Mouse (Mus musculus): ENCODE data around the gene Casp6. TPM values are rescaled to one million over a fixed set of nuclear protein-coding genes. Genes with fewer than 3 reads are reported as not detected.

The Casp6 gene
- polyA plus RNA-seq (2016; fragmentation: Nextera tagmentation; extraction: Ambion mirVana) = 96.3 and 102 TPM in 2 replicates

DNA sequence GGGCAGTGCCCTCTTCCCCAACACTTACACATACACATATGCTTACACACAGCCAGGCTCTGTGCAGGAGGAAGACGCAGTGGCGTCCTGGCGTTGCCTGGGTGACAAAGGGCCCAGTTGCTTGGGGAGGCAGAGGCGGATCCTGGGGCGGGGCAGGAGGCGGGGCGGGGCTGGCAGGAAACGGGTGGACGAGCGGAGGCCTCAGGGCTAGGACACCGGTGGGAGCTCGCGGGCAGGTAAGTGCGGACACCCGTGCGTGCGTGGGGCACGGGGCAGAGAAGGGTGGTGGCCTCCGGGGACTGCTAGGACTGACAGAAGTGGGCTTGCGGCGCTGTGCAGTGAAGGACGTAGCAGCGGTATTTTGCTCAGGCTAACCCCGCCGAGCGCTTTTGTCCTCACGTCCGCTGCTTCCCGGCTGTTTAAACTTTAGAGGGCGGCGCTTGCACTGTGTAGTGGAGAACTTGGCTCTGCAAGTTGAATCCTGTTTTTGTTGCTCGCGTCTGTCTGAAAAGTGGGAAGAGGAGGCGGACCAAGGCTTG, at the start of gene Casp6:
TSS of gene Casp6 (plus strand) at position 155 of the 539 bp plus-strand sequence.
- peak; percentile 92 for ATAC-seq (ENCODE audit: insufficient number of reproducible peaks, insufficient read depth, low FRiP score, low TSS enrichment)
- Histone ChIP-seq H3K4me1 (peaks cover 15% of the 10 kb centered on the region), H3K27me3 (no peaks in the 10 kb centered on the region)

DNA sequence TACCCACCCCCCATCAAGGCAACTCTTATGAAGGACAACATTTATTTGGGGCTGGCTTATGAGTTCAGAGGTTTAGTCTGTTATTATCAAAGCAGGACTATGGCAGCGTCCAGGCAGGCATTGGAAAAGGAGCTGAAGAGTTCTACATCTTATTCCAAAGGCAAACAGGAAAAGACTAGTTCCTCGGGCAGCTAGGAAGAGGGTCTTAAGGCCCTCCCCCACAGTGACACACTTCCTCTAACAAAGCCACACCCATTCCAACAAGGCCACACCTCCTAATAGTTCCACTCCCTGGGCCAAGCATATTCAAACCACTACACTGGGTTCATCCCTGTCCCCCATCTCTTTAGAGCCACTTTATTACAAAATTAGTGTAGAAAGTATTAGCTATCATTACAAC, 38.6 kb upstream of the Casp6 start:
- Histone ChIP-seq H3K4me1 (no peaks in the 10 kb centered on the region), H3K9ac (no peak overlapping the region), H3K9me3 (no peaks in the 10 kb centered on the region), H3K4me3 (no peak overlapping the region), H3K4me2 (replicated peaks) (no peak overlapping the region), H3K36me3 (no peaks in the 10 kb centered on the region), H3K27me3 (no peaks in the 10 kb centered on the region), H3K27ac (no peak overlapping the region)
- WGBS = 74% methylated on average over 2 of the region's 2 CpGs
- no peak for ATAC-seq (ENCODE audit: insufficient number of reproducible peaks, insufficient read depth, low FRiP score, low TSS enrichment)

More for the DNA sequence above, at the start of gene Casp6:
- Histone ChIP-seq H3K36me3 (no peaks in the 10 kb centered on the region; the same call in 1 of the 2 replicates), H3K9me3 (no peaks in the 10 kb centered on the region), H3K4me3 (peak within 1 kb of the TSS; percentile 61), H3K4me2 (replicated peaks) (peak within 1 kb of the TSS; percentile 79), H3K27ac (peak within 1 kb of the TSS; percentile 62), H3K9ac (peak within 1 kb of the TSS; percentile 60)
- WGBS = 0% methylated on average over 34 of the region's 34 CpGs

DNA sequence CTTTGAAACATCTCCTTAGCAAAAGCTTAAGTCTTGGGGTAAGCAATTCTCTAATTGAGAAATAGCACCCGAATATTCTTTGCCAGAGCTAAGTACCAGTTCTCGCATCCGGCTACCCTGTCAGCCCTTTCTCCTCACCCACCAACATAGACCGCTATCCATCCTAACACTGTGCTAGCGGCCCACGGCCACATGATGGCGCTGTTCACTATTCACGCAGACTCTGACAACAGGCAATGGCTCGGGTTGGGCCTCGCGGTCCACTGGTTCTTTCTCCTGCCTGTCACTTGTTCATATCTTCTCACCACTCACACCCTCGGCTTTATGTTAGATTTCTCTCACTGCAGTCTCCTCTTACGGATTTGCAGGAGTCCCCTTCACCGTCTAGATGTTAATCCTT, 37.5 kb upstream of the Casp6 start:
- ATAC-seq (ENCODE audit: insufficient number of reproducible peaks, insufficient read depth, low FRiP score, low TSS enrichment) = no peak
- H3K36me3 ChIP-seq = no peaks in the 10 kb centered on the region
- H3K4me3 ChIP-seq = no peak overlapping the region
- 55% methylated on average over 14 of the region's 14 CpGs for WGBS
- no peak overlapping the region for H3K4me2 ChIP-seq (replicated peaks)
- no peak overlapping the region for H3K9ac ChIP-seq
- H3K9me3 ChIP-seq = no peaks in the 10 kb centered on the region
- H3K4me1 ChIP-seq = no peaks in the 10 kb centered on the region
- no peak overlapping the region for H3K27ac ChIP-seq
- H3K27me3 ChIP-seq = no peaks in the 10 kb centered on the region

DNA sequence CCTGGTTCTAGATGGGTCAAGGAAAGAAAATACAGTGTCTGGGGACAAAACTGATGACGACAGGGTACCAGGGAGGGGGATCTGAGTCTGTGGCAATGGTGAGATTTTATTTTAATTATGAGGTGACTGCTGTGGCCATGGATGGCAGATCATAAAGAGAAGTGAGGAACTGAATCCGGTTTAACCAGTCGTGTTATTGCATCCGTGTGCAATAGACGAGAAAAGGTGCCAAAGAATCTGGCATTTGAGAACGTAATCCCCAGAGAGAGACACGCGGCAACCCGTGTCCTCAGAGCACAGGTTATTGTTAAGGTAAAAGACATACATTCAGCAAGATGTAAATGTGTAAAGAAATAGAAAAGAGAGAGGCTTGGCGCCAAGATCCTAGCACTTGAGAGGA, 23.9 kb upstream of the Casp6 start:
- Histone ChIP-seq H3K36me3 (no peaks in the 10 kb centered on the region), H3K27ac (no peak overlapping the region), H3K9me3 (no peaks in the 10 kb centered on the region), H3K4me2 (replicated peaks) (no peak overlapping the region), H3K27me3 (no peaks in the 10 kb centered on the region), H3K9ac (no peak overlapping the region), H3K4me3 (no peak overlapping the region), H3K4me1 (no peaks in the 10 kb centered on the region)
- WGBS = 86% methylated on average over 10 of the region's 10 CpGs
- ATAC-seq (ENCODE audit: insufficient number of reproducible peaks, insufficient read depth, low FRiP score, low TSS enrichment) = no peak

GRCm38 (mm10) chr3:129878405-129879021, 22.7 kb upstream of the Casp6 start, which contains the start of gene Pla2g12a:
Gene Pla2g12a, plus strand, starts transcription at chr3:129878606.
- under 1% methylated on average over 66 of the region's 66 CpGs for WGBS
- Histone ChIP-seq H3K27ac (peak within 1 kb of the TSS; percentile 74), H3K9me3 (no peaks in the 10 kb centered on the region)

DNA sequence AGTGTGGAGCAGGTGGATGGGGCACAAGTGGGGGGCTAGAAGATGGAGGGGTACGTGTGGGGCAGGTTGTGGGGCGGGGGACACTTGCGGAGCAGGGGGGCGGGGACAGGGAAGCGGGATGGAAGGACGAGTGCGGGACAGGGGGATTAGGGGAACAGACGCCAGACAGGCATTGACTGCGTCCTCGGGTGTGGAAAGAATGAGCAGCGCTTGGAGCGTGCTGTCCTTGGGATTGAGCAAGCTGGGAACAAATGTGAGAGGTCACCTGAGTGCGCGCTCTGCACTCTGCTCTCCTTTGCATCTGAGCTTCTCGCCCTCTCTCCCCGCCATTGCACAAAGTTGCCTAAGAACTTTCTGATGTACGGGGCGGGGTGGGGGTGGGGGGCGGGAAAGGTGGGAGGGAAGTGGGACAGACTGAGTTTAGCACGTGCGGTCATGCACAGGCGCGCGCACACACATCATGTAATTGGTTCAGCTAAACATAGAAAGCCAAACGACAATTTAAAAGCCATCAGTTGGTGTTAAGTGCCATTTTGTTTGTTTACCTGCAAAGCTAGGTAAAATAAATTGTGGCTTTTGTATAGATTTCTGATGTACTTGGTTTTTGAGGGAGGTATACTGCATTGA, 22.0 kb upstream of the Casp6 start:
- H3K27ac ChIP-seq = no peak overlapping the region
- no peaks in the 10 kb centered on the region for H3K36me3 ChIP-seq
- H3K4me3 ChIP-seq = peak overlapping the region; percentile 75
- WGBS = under 1% methylated on average over 22 of the region's 25 CpGs
- peak overlapping the region; percentile 89 for H3K4me2 ChIP-seq (replicated peaks)
- peak overlapping the region; percentile 69 for H3K9ac ChIP-seq
- no peaks in the 10 kb centered on the region for H3K4me1 ChIP-seq
- no peaks in the 10 kb centered on the region for H3K9me3 ChIP-seq
- peak; percentile 42 for ATAC-seq (ENCODE audit: insufficient number of reproducible peaks, insufficient read depth, low FRiP score, low TSS enrichment)
- H3K27me3 ChIP-seq = no peaks in the 10 kb centered on the region

More at GRCm38 (mm10) chr3:129878405-129879021, 22.7 kb upstream of the Casp6 start, which contains the start of gene Pla2g12a:
- Histone ChIP-seq H3K4me2 (replicated peaks) (peak within 1 kb of the TSS; percentile 89), H3K4me1 (no peaks in the 10 kb centered on the region), H3K4me3 (peak within 1 kb of the TSS; percentile 75), H3K9ac (peak within 1 kb of the TSS; percentile 69), H3K27me3 (no peaks in the 10 kb centered on the region), H3K36me3 (no peaks in the 10 kb centered on the region)
- ATAC-seq (ENCODE audit: insufficient number of reproducible peaks, insufficient read depth, low FRiP score, low TSS enrichment) = peak; percentile 91

- H3K4me2 ChIP-seq (replicated peaks) = peak overlapping the region; percentile 89; the same call in 1 of the 2 replicates
- no peaks in the 10 kb centered on the region for H3K36me3 ChIP-seq
- H3K27me3 ChIP-seq = no peaks in the 10 kb centered on the region
- H3K4me3 ChIP-seq = peak overlapping the region; percentile 75; the same call in 1 of the 2 replicates
- H3K9me3 ChIP-seq = no peaks in the 10 kb centered on the region
- ATAC-seq (ENCODE audit: insufficient number of reproducible peaks, insufficient read depth, low FRiP score, low TSS enrichment) = no peak
- 84% methylated on average over 2 of the region's 2 CpGs for WGBS
- no peak overlapping the region for H3K9ac ChIP-seq
- H3K4me1 ChIP-seq = no peaks in the 10 kb centered on the region
- H3K27ac ChIP-seq = no peak overlapping the region
Observed at GRCm38 (mm10) chr3:129879913-129880312, 21.3 kb upstream of the Casp6 start.

GRCm38 (mm10) chr3:129880925-129881593, 20.2 kb upstream of the Casp6 start:
- no peak for ATAC-seq (ENCODE audit: insufficient number of reproducible peaks, insufficient read depth, low FRiP score, low TSS enrichment)
- no peak overlapping the region for H3K4me2 ChIP-seq (replicated peaks)
- 74% methylated on average over 8 of the region's 8 CpGs for WGBS

GRCm38 (mm10) chr3:129885577-129885976, 15.6 kb upstream of the Casp6 start:
- 90% methylated on average over 9 of the region's 9 CpGs for WGBS
- H3K4me2 ChIP-seq (replicated peaks) = no peak overlapping the region
- H3K27me3 ChIP-seq = no peaks in the 10 kb centered on the region
- H3K4me3 ChIP-seq = no peak overlapping the region
- H3K4me1 ChIP-seq = no peaks in the 10 kb centered on the region
- no peak for ATAC-seq (ENCODE audit: insufficient number of reproducible peaks, insufficient read depth, low FRiP score, low TSS enrichment)
- no peak overlapping the region for H3K27ac ChIP-seq
- no peak overlapping the region for H3K9ac ChIP-seq
- H3K9me3 ChIP-seq = no peaks in the 10 kb centered on the region
- no peaks in the 10 kb centered on the region; the same call in 1 of the 2 replicates for H3K36me3 ChIP-seq

More at GRCm38 (mm10) chr3:129880925-129881593, 20.2 kb upstream of the Casp6 start:
- Histone ChIP-seq H3K9ac (no peak overlapping the region), H3K27ac (no peak overlapping the region), H3K27me3 (no peaks in the 10 kb centered on the region), H3K4me1 (no peaks in the 10 kb centered on the region), H3K9me3 (no peaks in the 10 kb centered on the region), H3K4me3 (no peak overlapping the region), H3K36me3 (no peaks in the 10 kb centered on the region)

GRCm38 (mm10) chr3:129886430-129886829, 14.8 kb upstream of the Casp6 start:
- H3K27ac ChIP-seq = no peak overlapping the region
- H3K27me3 ChIP-seq = no peaks in the 10 kb centered on the region
- WGBS = 78% methylated on average over 5 of the region's 5 CpGs
- no peaks in the 10 kb centered on the region; the same call in 1 of the 2 replicates for H3K36me3 ChIP-seq
- no peak overlapping the region for H3K4me2 ChIP-seq (replicated peaks)
- no peaks in the 10 kb centered on the region for H3K4me1 ChIP-seq
- no peaks in the 10 kb centered on the region for H3K9me3 ChIP-seq
- H3K4me3 ChIP-seq = no peak overlapping the region
- ATAC-seq (ENCODE audit: insufficient number of reproducible peaks, insufficient read depth, low FRiP score, low TSS enrichment) = no peak
- H3K9ac ChIP-seq = no peak overlapping the region

DNA sequence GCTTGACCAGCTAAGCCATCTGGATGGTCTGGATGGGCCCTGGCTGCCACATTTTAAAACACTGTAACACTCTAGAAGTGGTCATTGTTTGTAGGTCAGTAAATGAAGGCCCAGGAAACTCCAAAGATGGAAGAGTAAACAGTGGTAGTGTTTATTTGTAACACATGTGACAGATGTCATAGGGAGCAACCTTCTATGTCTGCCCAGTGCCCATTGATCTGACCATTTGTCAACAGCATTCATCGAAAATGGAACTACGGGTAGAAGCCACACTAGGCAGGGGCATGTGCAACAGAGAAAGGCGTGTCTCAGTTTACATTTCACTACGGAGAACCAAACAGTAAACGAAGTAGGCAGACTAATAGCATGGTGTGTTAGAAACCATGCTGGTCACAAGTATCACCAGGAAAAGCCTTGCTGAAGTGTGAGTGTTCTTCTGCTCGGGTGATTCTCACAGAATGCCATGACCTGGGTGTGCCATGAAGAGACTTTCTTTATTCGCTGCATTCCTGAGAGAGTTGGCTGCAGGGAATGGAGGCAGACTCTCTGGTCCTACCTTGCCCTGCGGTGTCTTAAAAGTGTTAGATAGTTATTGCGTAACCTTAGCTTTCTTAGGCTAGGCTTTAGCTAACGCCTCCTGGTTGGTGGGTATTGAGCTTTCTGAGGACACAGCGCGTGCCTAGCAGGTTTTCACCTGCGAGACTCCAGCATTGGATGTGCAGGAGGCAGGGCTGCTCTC, 13.3 kb upstream of the Casp6 start:
- Histone ChIP-seq H3K4me1 (no peaks in the 10 kb centered on the region), H3K9me3 (no peaks in the 10 kb centered on the region), H3K4me2 (replicated peaks) (no peak overlapping the region), H3K9ac (no peak overlapping the region), H3K27me3 (no peaks in the 10 kb centered on the region), H3K36me3 (no peaks in the 10 kb centered on the region; the same call in 1 of the 2 replicates), H3K27ac (no peak overlapping the region), H3K4me3 (no peak overlapping the region)
- no peak for ATAC-seq (ENCODE audit: insufficient number of reproducible peaks, insufficient read depth, low FRiP score, low TSS enrichment)
- 87% methylated on average over 13 of the region's 13 CpGs for WGBS
